Mouse (Mus musculus) intestine, embryonic 15.5 days (tissue): ENCODE data around the gene Caprin2. TPM values are rescaled to one million over a fixed set of nuclear protein-coding genes. Genes with fewer than 3 reads are reported as not detected.
A peak's percentile ranks its signal among the peaks of the same experiment; 100 is the strongest.

Source experiments
- ATAC-seq: fragments of 200-750 bp; cut with Nextera tagmentation; 2 replicates; pipeline ENCODE4 v1.8.0; 2017; ENCODE audit warnings: moderate TSS enrichment, moderate library complexity
- H3K27ac ChIP-seq: fragments of 300-500 bp; sonication (generic); 2 replicates; pipeline ENCODE4 v1.5.1; 2015; ENCODE audit warnings: mild to moderate bottlenecking, inconsistent platforms
- H3K27me3 ChIP-seq: fragments of 300-500 bp; sonication (generic); replicated peaks from 2 replicates; pipeline ENCODE4 v1.6.1; 2015; ENCODE audit warnings: inconsistent platforms
- H3K36me3 ChIP-seq: fragments of 300-500 bp; sonication (generic); 2 replicates; pipeline ENCODE4 v1.6.1; 2015; ENCODE audit warnings: inconsistent platforms
- H3K4me1 ChIP-seq: fragments of 300-500 bp; sonication (generic); replicated peaks from 2 replicates; pipeline ENCODE4 v1.6.1; 2015; ENCODE audit warnings: inconsistent platforms
- H3K4me2 ChIP-seq: fragments of 300-500 bp; sonication (generic); replicated peaks from 2 replicates; pipeline ENCODE4 v1.6.1; 2015; ENCODE audit warnings: mild to moderate bottlenecking, inconsistent platforms
- H3K4me3 ChIP-seq: fragments of 300-500 bp; sonication (generic); replicated peaks from 2 replicates; pipeline ENCODE4 v1.5.1; 2015; ENCODE audit warnings: inconsistent platforms
- H3K9ac ChIP-seq: fragments of 300-500 bp; sonication (generic); 2 replicates; pipeline ENCODE4 v1.6.1; 2015; ENCODE audit warnings: inconsistent platforms
- H3K9me3 ChIP-seq: fragments of 300-500 bp; sonication (generic); 2 replicates; pipeline ENCODE4 v1.6.1; 2016; ENCODE audit warnings: inconsistent platforms
- WGBS: fragments of 180-500 bp; shearing (Covaris S2); methylation state at CpG from one replicate; pipeline ENCODE4 v1.1.7; 2015; 5-methylcytosine and 5-hydroxymethylcytosine counted together
- polyA plus RNA-seq: library from polyadenylated mRNA; unstranded; fragments of >200 nt; fragmentation: Nextera tagmentation; extraction: Ambion mirVana; gene quantifications from 2 replicates; pipeline ENCODE4 v1.2.1, GENCODE M21; 2015

Gene Caprin2
- polyA plus RNA-seq, 1 experiment from 2014 or later = 14.4 TPM

DNA sequence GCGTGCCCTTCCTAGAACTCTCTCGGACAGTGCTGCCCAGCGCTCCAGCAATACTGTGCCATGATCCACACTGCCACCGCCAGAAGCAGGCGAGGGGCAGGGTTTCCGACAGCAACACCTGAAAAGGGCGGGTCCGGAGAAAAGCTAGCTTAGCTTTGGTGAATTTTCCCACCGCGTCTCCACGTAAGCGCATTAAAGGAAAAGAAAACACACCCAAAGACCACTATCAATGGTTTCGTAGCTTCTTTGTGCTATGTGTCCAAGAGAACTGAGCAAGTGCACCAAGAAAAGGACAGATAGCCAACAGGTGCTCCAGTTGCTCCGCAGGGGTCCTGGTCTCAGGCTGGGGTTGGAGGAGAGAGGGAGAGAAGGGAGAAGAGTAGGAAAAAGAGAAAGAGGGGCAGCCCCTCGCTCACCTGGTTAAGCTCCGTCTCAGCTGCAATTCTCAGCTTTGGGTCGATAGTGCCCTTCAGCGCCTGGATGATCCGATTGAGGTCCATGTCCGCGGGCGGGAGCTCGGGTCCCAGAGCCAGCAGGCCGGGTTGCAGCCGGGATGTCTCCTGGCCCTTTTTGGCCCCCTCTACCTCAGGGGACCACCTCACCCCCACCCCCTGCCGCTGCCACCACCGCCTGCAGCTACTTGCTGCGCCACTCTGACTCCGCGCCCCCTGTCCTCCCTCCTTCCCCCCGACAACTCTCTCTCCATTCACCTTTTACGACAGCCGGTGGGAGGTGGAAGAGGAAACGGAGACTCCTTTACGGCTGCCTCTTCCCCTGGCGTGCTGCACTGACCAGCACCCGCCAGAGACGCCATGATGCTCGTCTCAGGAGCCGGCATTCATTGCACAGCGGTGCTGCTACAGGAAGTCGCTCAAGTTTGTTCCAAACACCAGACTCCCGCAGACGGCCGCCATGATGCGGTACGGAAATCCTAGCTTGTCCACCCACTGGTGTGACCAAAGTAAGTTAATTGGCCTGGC, 65.0 kb downstream of the Caprin2 start, which contains the start of gene Ipo8:
TSS of gene Ipo8 (minus strand) at position 720 of the 980 bp plus-strand sequence.
- H3K27me3 ChIP-seq = no peaks in the 10 kb centered on the region
- no peaks in the 10 kb centered on the region for H3K9me3 ChIP-seq
- peak within 1 kb of the TSS; percentile 71 for H3K4me2 ChIP-seq
- H3K9ac ChIP-seq = peak within 1 kb of the TSS; percentile 76
- H3K4me3 ChIP-seq = peak within 1 kb of the TSS; percentile 92
- H3K27ac ChIP-seq = peak within 1 kb of the TSS; percentile 87
- peak; percentile 98 for ATAC-seq
- under 1% methylated on average over 47 of the region's 47 CpGs for WGBS
- 0 out of 2 replicates have a peak, but pooled peaks cover 3% of the 10 kb centered on the region for H3K4me1 ChIP-seq
- no peaks in the 10 kb centered on the region for H3K36me3 ChIP-seq

DNA sequence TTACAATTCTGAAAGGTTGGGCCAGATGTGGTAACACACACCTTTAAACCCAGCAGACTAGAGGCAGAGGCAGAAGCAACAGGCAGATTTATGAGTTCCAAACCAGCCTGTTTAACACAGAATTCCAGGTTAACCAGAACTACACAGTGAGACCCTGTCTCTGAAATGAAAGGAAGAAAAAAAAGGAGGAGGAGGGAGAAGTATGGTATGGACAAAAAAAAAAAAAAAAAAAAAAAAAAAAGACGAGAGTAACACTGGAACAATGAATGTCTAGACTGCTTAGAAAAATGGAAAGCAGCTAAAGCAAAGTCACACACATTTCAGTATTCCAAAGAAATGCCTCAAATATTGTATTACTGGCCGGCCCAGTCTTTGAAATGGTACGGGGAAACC, 65.7 kb downstream of the Caprin2 start:
- Histone ChIP-seq H3K4me2 (peak overlapping the region; percentile 71), H3K36me3 (no peaks in the 10 kb centered on the region), H3K9ac (peak overlapping the region; percentile 76), H3K4me1 (0 out of 2 replicates have a peak, but pooled peaks cover 3% of the 10 kb centered on the region), H3K9me3 (no peaks in the 10 kb centered on the region), H3K4me3 (peak overlapping the region; percentile 92), H3K27me3 (no peaks in the 10 kb centered on the region), H3K27ac (peak overlapping the region; percentile 87; the same call in 1 of the 2 replicates)
- 0% methylated on average over 3 of the region's 3 CpGs for WGBS
- no peak for ATAC-seq

DNA sequence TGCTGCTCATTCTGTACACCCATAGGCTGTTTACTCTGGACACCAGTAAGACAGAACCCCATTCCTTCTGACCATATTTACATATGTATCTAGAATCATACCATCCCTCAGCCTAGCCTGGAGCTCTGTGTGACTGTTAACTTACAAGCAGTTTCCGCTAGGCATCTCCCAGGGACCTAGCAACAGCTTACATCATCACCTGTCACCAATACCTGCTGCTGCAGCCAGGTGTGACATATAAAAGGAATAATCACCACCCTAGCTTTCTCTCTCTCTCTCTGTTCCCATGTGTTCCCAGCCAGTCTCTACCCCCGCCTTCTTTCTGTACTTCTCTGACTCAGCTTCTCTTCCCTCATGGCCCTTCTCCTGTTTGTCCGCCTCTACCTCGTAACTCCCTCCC, 69.9 kb downstream of the Caprin2 start:
- Histone ChIP-seq H3K4me1 (0 out of 2 replicates have a peak, but pooled peaks cover 3% of the 10 kb centered on the region), H3K27ac (no peak overlapping the region), H3K9ac (no peak overlapping the region), H3K4me2 (no peak overlapping the region), H3K36me3 (0 out of 2 replicates have a peak, but pooled peaks cover 3% of the 10 kb centered on the region), H3K27me3 (no peaks in the 10 kb centered on the region), H3K4me3 (no peak overlapping the region), H3K9me3 (no peaks in the 10 kb centered on the region)
- 90% methylated on average over 4 of the region's 4 CpGs for WGBS
- no peak for ATAC-seq

DNA sequence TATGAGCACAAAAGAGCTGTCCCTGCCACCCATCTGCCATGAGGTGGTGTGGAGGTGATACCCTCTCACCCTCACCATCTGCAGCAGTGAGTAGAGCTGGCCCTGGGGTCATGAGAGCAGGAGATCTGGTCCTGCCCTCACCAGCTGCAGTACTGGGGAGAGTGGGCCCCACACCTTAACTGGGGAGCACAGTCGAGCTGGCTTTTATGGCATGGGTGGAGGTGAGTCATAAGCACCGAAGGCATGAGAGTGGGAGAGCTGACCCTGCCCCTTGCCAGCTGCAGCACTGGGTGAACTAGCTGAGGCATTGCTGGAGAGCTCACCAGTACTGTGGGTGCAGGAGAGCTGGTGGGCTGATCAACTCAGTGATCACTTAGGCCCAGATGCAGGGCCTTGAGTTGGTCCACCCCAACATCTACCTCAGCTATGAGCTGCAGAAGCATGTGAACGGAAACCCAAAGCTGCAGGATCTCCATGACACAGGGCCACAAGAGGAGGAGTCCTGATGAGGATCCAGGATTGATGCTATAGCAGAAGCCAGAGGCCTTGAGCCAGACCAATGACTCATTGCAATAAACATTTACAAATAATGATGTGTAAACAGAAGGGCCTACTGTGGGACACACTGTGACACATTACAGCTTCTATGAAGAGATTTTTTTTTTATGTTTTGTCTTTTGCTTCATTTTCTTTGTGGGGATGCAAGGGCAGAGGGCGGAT, 77.3 kb downstream of the Caprin2 start:
- H3K27ac ChIP-seq = no peak overlapping the region
- no peak overlapping the region for H3K9ac ChIP-seq
- 0 out of 2 replicates have a peak, but pooled peaks cover 6% of the 10 kb centered on the region for H3K4me1 ChIP-seq
- peak; percentile 97 for ATAC-seq
- 0 out of 2 replicates have a peak, but pooled peaks cover 7% of the 10 kb centered on the region for H3K36me3 ChIP-seq
- H3K4me3 ChIP-seq = no peak overlapping the region
- H3K27me3 ChIP-seq = no peaks in the 10 kb centered on the region
- 66% methylated on average over 4 of the region's 4 CpGs for WGBS
- H3K4me2 ChIP-seq = no peak overlapping the region
- H3K9me3 ChIP-seq = no peaks in the 10 kb centered on the region

DNA sequence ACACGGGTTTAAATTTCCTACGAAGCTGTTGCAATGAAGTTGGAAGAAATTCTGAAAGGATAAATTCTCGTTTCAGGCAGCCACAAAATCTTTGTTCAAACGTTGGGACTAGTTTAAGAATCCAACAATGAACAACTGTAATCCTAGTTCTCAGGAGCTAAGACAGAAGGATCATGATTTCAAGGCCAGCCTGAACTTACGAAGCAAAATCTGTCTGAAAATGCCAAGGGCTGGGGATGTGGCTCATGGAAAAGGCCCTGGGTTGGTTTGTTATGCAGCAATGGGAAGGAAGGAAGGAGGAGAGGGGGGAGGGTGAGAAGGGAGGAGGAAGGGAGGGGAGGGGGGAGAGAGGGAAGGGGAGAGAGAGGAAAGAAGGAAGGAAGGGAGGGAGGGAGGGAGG, 79.3 kb downstream of the Caprin2 start:
- no peak for ATAC-seq
- Histone ChIP-seq H3K36me3 (0 out of 2 replicates have a peak, but pooled peaks cover 7% of the 10 kb centered on the region), H3K9me3 (no peaks in the 10 kb centered on the region), H3K4me3 (no peak overlapping the region), H3K27ac (no peak overlapping the region), H3K4me1 (0 out of 2 replicates have a peak, but pooled peaks cover 6% of the 10 kb centered on the region), H3K9ac (no peak overlapping the region), H3K27me3 (no peaks in the 10 kb centered on the region), H3K4me2 (no peak overlapping the region)
- 87% methylated on average over 5 of the region's 5 CpGs for WGBS

DNA sequence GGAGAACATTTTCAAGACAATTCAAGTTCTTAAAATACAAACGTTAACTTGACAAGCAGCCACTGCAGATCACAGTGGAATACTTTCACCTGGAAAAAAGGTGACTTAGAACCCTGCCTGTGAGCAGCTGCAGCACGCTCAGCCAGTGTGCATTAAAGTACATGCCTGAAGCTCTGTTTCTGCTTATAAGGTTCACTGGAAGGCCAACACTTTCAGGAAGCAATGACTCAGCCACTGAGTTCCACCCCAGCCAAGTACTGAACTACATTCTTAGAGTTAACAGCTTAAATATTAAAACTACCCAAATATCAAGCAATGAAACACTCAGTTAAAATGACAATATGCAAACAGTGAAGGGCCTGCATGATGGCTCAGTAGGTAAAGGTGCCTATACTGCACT, 84.9 kb downstream of the Caprin2 start:
- H3K4me1 ChIP-seq = no peaks in the 10 kb centered on the region
- H3K27me3 ChIP-seq = no peaks in the 10 kb centered on the region
- H3K4me2 ChIP-seq = no peak overlapping the region
- no peaks in the 10 kb centered on the region for H3K9me3 ChIP-seq
- WGBS = 81% methylated on average over 2 of the region's 2 CpGs
- no peak overlapping the region for H3K27ac ChIP-seq
- no peak overlapping the region for H3K4me3 ChIP-seq
- H3K9ac ChIP-seq = no peak overlapping the region
- ATAC-seq = no peak
- H3K36me3 ChIP-seq = peaks cover 10% of the 10 kb centered on the region; the same call in 1 of the 2 replicates

DNA sequence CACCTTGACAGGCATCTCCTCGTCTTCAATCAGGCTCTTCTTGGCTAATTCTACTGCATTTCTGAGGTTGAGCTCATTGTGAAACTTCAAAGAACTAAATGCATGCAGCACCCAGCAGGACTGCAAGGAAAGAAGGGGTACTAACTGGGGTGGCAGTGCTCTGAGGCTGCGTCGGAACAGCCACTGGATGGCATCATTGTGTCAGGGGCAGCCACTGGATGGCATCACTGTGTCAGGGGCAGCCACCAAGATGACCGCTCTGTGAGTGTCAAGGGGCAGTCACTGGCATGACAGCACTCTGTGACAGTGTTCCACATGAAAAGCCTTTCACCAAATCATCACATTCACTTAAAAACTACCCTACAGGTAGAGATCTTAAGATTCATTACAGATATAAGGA, 96.3 kb downstream of the Caprin2 start:
- H3K9me3 ChIP-seq = no peaks in the 10 kb centered on the region
- no peak overlapping the region for H3K4me2 ChIP-seq
- WGBS = 84% methylated on average over 4 of the region's 4 CpGs
- H3K4me3 ChIP-seq = no peak overlapping the region
- no peak for ATAC-seq
- H3K9ac ChIP-seq = no peak overlapping the region
- H3K27me3 ChIP-seq = no peaks in the 10 kb centered on the region
- peaks cover 24% of the 10 kb centered on the region; the same call in 1 of the 2 replicates for H3K36me3 ChIP-seq
- H3K4me1 ChIP-seq = no peaks in the 10 kb centered on the region
- no peak overlapping the region for H3K27ac ChIP-seq

DNA sequence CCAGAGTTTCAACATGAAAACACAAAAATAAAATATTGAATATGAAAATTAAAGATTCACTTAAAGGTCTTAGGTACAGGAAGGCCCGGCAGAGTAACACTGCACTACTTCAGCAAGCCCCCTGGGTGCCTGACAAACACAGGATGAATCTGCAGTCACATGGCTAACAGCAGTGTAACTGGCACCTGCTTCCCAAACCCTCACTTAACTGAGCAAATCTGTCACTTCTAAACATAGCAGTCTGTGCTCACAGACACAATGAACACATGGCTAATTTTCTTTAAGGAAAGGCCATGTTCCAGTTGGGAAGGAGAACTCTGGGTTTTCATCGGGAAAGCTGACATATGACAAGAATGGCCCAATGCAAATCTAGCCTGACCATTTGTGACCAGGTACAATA, 100.9 kb downstream of the Caprin2 start:
- peaks cover 26% of the 10 kb centered on the region; the same call in 1 of the 2 replicates for H3K36me3 ChIP-seq
- no peak for ATAC-seq
- H3K9me3 ChIP-seq = no peaks in the 10 kb centered on the region
- H3K27me3 ChIP-seq = no peaks in the 10 kb centered on the region
- no peak overlapping the region for H3K4me3 ChIP-seq
- WGBS = 90% methylated on average over 2 of the region's 2 CpGs
- H3K4me1 ChIP-seq = no peaks in the 10 kb centered on the region
- H3K9ac ChIP-seq = no peak overlapping the region
- no peak overlapping the region for H3K4me2 ChIP-seq
- H3K27ac ChIP-seq = no peak overlapping the region

Other genes starting within 250 kb of the Caprin2 start
- gene Ipo8, start 64.8 kb downstream of the Caprin2 start, polyA plus RNA-seq = 24.1 and 24.4 TPM in 2 replicates
- gene Sinhcaf, start 50.2 kb upstream of the Caprin2 start, polyA plus RNA-seq = 96.9 and 106 TPM in 2 replicates
- gene Dennd5b, start 205.4 kb upstream of the Caprin2 start, polyA plus RNA-seq = 9.0 and 9.7 TPM in 2 replicates
- not detected in 2 replicates for gene Gm10203, start 233.9 kb upstream of the Caprin2 start, polyA plus RNA-seq
- 17.0 and 17.6 TPM in 2 replicates for gene Etfbkmt, start 243.6 kb upstream of the Caprin2 start, polyA plus RNA-seq